Mouse (Mus musculus): Measurements from ENCODE around the gene Ctsw. TPM values are rescaled to one million over a fixed set of nuclear protein-coding genes. Genes with fewer than 3 reads are reported as not detected.

Ctsw gene
- polyA plus RNA-seq, 1 experiment from 2014 or later = 0.24 TPM

- Histone ChIP-seq H3K36me3 (ENCODE audit: inconsistent target) (no peaks in the 10 kb centered on the region), H3K27ac (no peak overlapping the region), H3K79me2 (ENCODE audit: inconsistent target) (no peaks in the 10 kb centered on the region), H3K4me3 (ENCODE audit: inconsistent target) (no peak overlapping the region)
- WGBS (ENCODE audit: missing documents) = 93% methylated on average over 5 of the region's 5 CpGs
Measured at GRCm38 (mm10) chr19:5445747-5446146, 22.6 kb downstream of the Ctsw start.

- 71% methylated on average over 7 of the region's 7 CpGs for WGBS (ENCODE audit: missing documents)
- Histone ChIP-seq H3K4me3 (ENCODE audit: inconsistent target) (no peak overlapping the region), H3K79me2 (ENCODE audit: inconsistent target) (no peaks in the 10 kb centered on the region), H3K36me3 (ENCODE audit: inconsistent target) (no peaks in the 10 kb centered on the region), H3K27ac (no peak overlapping the region)
Measured at GRCm38 (mm10) chr19:5444954-5445353, 23.4 kb downstream of the Ctsw start.

GRCm38 (mm10) chr19:5444371-5444908 is 23.9 kb downstream of the Ctsw start:
- Histone ChIP-seq H3K36me3 (ENCODE audit: inconsistent target) (no peaks in the 10 kb centered on the region), H3K79me2 (ENCODE audit: inconsistent target) (no peaks in the 10 kb centered on the region), H3K27ac (no peak overlapping the region), H3K4me3 (ENCODE audit: inconsistent target) (no peak overlapping the region)
- 40% methylated on average over 9 of the region's 9 CpGs for WGBS (ENCODE audit: missing documents)

- 59% methylated on average over 7 of the region's 7 CpGs for WGBS (ENCODE audit: missing documents)
- Histone ChIP-seq H3K79me2 (ENCODE audit: inconsistent target) (no peaks in the 10 kb centered on the region), H3K27ac (no peak overlapping the region), H3K36me3 (ENCODE audit: inconsistent target) (no peaks in the 10 kb centered on the region), H3K4me3 (ENCODE audit: inconsistent target) (no peak overlapping the region; the same call in 1 of the 2 replicates)
Measured at GRCm38 (mm10) chr19:5433951-5434350, 34.4 kb downstream of the Ctsw start.

GRCm38 (mm10) chr19:5432992-5433852 is 35.1 kb downstream of the Ctsw start:
- 3% methylated on average over 15 of the region's 16 CpGs for WGBS (ENCODE audit: missing documents)
- Histone ChIP-seq H3K27ac (peak overlapping the region; percentile 48), H3K4me3 (ENCODE audit: inconsistent target) (peak overlapping the region; percentile 33), H3K79me2 (ENCODE audit: inconsistent target) (no peaks in the 10 kb centered on the region), H3K36me3 (ENCODE audit: inconsistent target) (no peaks in the 10 kb centered on the region)

GRCm38 (mm10) chr19:5431911-5432464 is 36.3 kb downstream of the Ctsw start:
- peaks cover 3% of the 10 kb centered on the region; the same call in 1 of the 2 replicates for H3K79me2 ChIP-seq (ENCODE audit: inconsistent target)
- H3K27ac ChIP-seq = no peak overlapping the region

GRCm38 (mm10) chr19:5430408-5430807 is 37.9 kb downstream of the Ctsw start:
- WGBS (ENCODE audit: missing documents) = 93% methylated on average over 1 of the region's 1 CpGs
- peaks cover 19% of the 10 kb centered on the region for H3K79me2 ChIP-seq (ENCODE audit: inconsistent target)

More at GRCm38 (mm10) chr19:5431911-5432464, 36.3 kb downstream of the Ctsw start:
- peaks cover 3% of the 10 kb centered on the region; the same call in 1 of the 2 replicates for H3K36me3 ChIP-seq (ENCODE audit: inconsistent target)
- 92% methylated on average over 4 of the region's 4 CpGs for WGBS (ENCODE audit: missing documents)
- H3K4me3 ChIP-seq (ENCODE audit: inconsistent target) = no peak overlapping the region

GRCm38 (mm10) chr19:5429806-5430205 is 38.5 kb downstream of the Ctsw start:
- H3K79me2 ChIP-seq (ENCODE audit: inconsistent target) = peaks cover 22% of the 10 kb centered on the region
- H3K4me3 ChIP-seq (ENCODE audit: inconsistent target) = no peak overlapping the region
- 85% methylated on average over 8 of the region's 8 CpGs for WGBS (ENCODE audit: missing documents)
- peaks cover 10% of the 10 kb centered on the region; the same call in 1 of the 2 replicates for H3K36me3 ChIP-seq (ENCODE audit: inconsistent target)
- no peak overlapping the region for H3K27ac ChIP-seq

More at GRCm38 (mm10) chr19:5430408-5430807, 37.9 kb downstream of the Ctsw start:
- H3K36me3 ChIP-seq (ENCODE audit: inconsistent target) = peaks cover 10% of the 10 kb centered on the region; the same call in 1 of the 2 replicates
- H3K27ac ChIP-seq = no peak overlapping the region
- H3K4me3 ChIP-seq (ENCODE audit: inconsistent target) = no peak overlapping the region

- Histone ChIP-seq H3K4me3 (ENCODE audit: inconsistent target) (no peak overlapping the region), H3K36me3 (ENCODE audit: inconsistent target) (peaks cover 10% of the 10 kb centered on the region; the same call in 1 of the 2 replicates), H3K27ac (no peak overlapping the region), H3K79me2 (ENCODE audit: inconsistent target) (peaks cover 22% of the 10 kb centered on the region)
- WGBS (ENCODE audit: missing documents) = 93% methylated on average over 4 of the region's 4 CpGs
Measured at GRCm38 (mm10) chr19:5429219-5429618, 39.1 kb downstream of the Ctsw start.

- 73% methylated on average over 2 of the region's 2 CpGs for WGBS (ENCODE audit: missing documents)
- no peak overlapping the region for H3K27ac ChIP-seq
- H3K36me3 ChIP-seq (ENCODE audit: inconsistent target) = peaks cover 10% of the 10 kb centered on the region; the same call in 1 of the 2 replicates
- peaks cover 32% of the 10 kb centered on the region for H3K79me2 ChIP-seq (ENCODE audit: inconsistent target)
- no peak overlapping the region for H3K4me3 ChIP-seq (ENCODE audit: inconsistent target)
Measured at GRCm38 (mm10) chr19:5428083-5428482, 40.2 kb downstream of the Ctsw start.

- H3K4me3 ChIP-seq (ENCODE audit: inconsistent target) = no peak overlapping the region
- H3K79me2 ChIP-seq (ENCODE audit: inconsistent target) = peaks cover 32% of the 10 kb centered on the region
- peaks cover 17% of the 10 kb centered on the region; the same call in 1 of the 2 replicates for H3K36me3 ChIP-seq (ENCODE audit: inconsistent target)
- no peak overlapping the region for H3K27ac ChIP-seq
- 89% methylated on average over 10 of the region's 13 CpGs for WGBS (ENCODE audit: missing documents)
Measured at GRCm38 (mm10) chr19:5426640-5427290, 41.5 kb downstream of the Ctsw start.

GRCm38 (mm10) chr19:5425906-5426565 is 42.3 kb downstream of the Ctsw start:
- Histone ChIP-seq H3K36me3 (ENCODE audit: inconsistent target) (peaks cover 17% of the 10 kb centered on the region; the same call in 1 of the 2 replicates), H3K4me3 (ENCODE audit: inconsistent target) (peak overlapping the region; percentile 93), H3K27ac (peak overlapping the region; percentile 84), H3K79me2 (ENCODE audit: inconsistent target) (peaks cover 32% of the 10 kb centered on the region)
- WGBS (ENCODE audit: missing documents) = 86% methylated on average over 18 of the region's 18 CpGs

GRCm38 (mm10) chr19:5424782-5425741 is 43.2 kb downstream of the Ctsw start, which contains the start of the genes Drap1 and AI837181:
TSS of gene Drap1 (minus strand) at chr19:5424979.
TSS of gene AI837181 (plus strand) at chr19:5425144.
- WGBS (ENCODE audit: missing documents) = under 1% methylated on average over 60 of the region's 87 CpGs
- Histone ChIP-seq H3K4me3 (ENCODE audit: inconsistent target) (peak within 1 kb of the TSS; percentile 93), H3K27ac (peak within 1 kb of the TSS; percentile 84), H3K36me3 (ENCODE audit: inconsistent target) (peaks cover 19% of the 10 kb centered on the region; the same call in 1 of the 2 replicates), H3K79me2 (ENCODE audit: inconsistent target) (peaks cover 32% of the 10 kb centered on the region)

All from macrophage (primary cell).